Mouse (Mus musculus) spleen, postnatal 10 days (tissue): ENCODE results near the gene Fggy.

Experiments used
- DNase-seq, 2 experiments: peaks; one replicate each; pipeline ENCODE4 v3.0.0; 2021 to 2022; ENCODE audit warnings: low spot score in 2 of 2

Fggy gene

GRCm38 (mm10) chr4:95860601-95861000, 303.3 kb downstream of the Fggy start:
- DNase-seq: no peak

GRCm38 (mm10) chr4:95861074-95861473, 303.8 kb downstream of the Fggy start:
- no peak for DNase-seq

- no peak for DNase-seq
These were observed 304.4 kb downstream of the Fggy start for GRCm38 (mm10) chr4:95861741-95862155.

GRCm38 (mm10) chr4:95862276-95862675, 305.0 kb downstream of the Fggy start:
- DNase-seq: no peak

GRCm38 (mm10) chr4:95862781-95863499, 305.6 kb downstream of the Fggy start:
- DNase-seq: no peak

- DNase-seq: no peak
These were observed 306.1 kb downstream of the Fggy start for GRCm38 (mm10) chr4:95863500-95863803.

GRCm38 (mm10) chr4:95865251-95865650, 307.9 kb downstream of the Fggy start:
- DNase-seq: no peak

- no peak for DNase-seq
These were observed 308.6 kb downstream of the Fggy start for GRCm38 (mm10) chr4:95865882-95866281.

GRCm38 (mm10) chr4:95867103-95867502, 309.8 kb downstream of the Fggy start:
- DNase-seq: no peak

GRCm38 (mm10) chr4:95868348-95868747, 311.0 kb downstream of the Fggy start:
- DNase-seq: no peak

GRCm38 (mm10) chr4:95871216-95871881, 314.0 kb downstream of the Fggy start:
- peak in 1 of 2 experiments; percentile 43 for DNase-seq

- DNase-seq: no peak
These were observed 318.6 kb downstream of the Fggy start for GRCm38 (mm10) chr4:95875896-95876295.

- no peak for DNase-seq
These were observed 320.1 kb downstream of the Fggy start for GRCm38 (mm10) chr4:95877436-95877835.

- DNase-seq: no peak
These were observed 324.5 kb downstream of the Fggy start for GRCm38 (mm10) chr4:95881751-95882350.

- no peak for DNase-seq
These were observed 327.2 kb downstream of the Fggy start for GRCm38 (mm10) chr4:95884184-95885145.

- DNase-seq: no peak
These were observed 338.0 kb downstream of the Fggy start for GRCm38 (mm10) chr4:95895199-95895754.

GRCm38 (mm10) chr4:95896571-95896970, 339.3 kb downstream of the Fggy start:
- no peak for DNase-seq

- no peak for DNase-seq
These were observed 340.0 kb downstream of the Fggy start for GRCm38 (mm10) chr4:95897236-95897874.

- DNase-seq: no peak
These were observed 341.4 kb downstream of the Fggy start for GRCm38 (mm10) chr4:95898714-95899113.

- DNase-seq: no peak
These were observed 342.8 kb downstream of the Fggy start for GRCm38 (mm10) chr4:95899926-95900712.
